In genomic region chr10:61273081-61273843, GRCm38 (mm10) we compare ENCODE assay signal across 7 mouse cellular contexts. TPM values are rescaled to one million over a fixed set of nuclear protein-coding genes. Genes with fewer than 3 reads are reported as not detected.
A peak's percentile ranks its signal among the peaks of the same experiment; 100 is the strongest.
DNase-seq lines count a peak whose midpoint lies in the region; ATAC-seq and TF ChIP-seq lines count a peak whose summit lies in the region.

Gene Adamts14, minus strand, starts transcription at chr10:61273438.

- H3K9me3 ChIP-seq in heart, postnatal 0 days (replicated peaks; ENCODE audit: control insufficient read depth, low read length) = no peaks in the 10 kb centered on the region
- no peaks in the 10 kb centered on the region for H3K9me3 ChIP-seq in limb, embryonic 14.5 days (ENCODE audit: control insufficient read depth, low read length)
- H3K9me3 ChIP-seq in neural tube, embryonic 11.5 days (ENCODE audit: control insufficient read depth, low read length) = no peaks in the 10 kb centered on the region

- peak within 1 kb of the TSS; percentile 58 for H3K9ac ChIP-seq in heart, postnatal 0 days (replicated peaks; ENCODE audit: low read depth, low read length)
- peak within 1 kb of the TSS; percentile 73 for H3K9ac ChIP-seq in limb, embryonic 14.5 days (ENCODE audit: low read depth, low read length, severe bottlenecking)
- peak within 1 kb of the TSS; percentile 61 for H3K9ac ChIP-seq in neural tube, embryonic 11.5 days (ENCODE audit: low read length)

- no peak for TF ChIP-seq EP300 in heart, postnatal 0 days (IDR thresholded peaks at IDR 0.05; ENCODE audit: low read depth)

- peak within 1 kb of the TSS; percentile 29 for H3K27ac ChIP-seq in testis, adult 2 months (ENCODE audit: control insufficient read depth, insufficient read depth, low read depth, low read length)
- peak within 1 kb of the TSS; percentile 75 for H3K27ac ChIP-seq in heart, postnatal 0 days (ENCODE audit: low read depth)
- peak within 1 kb of the TSS; percentile 63 for H3K27ac ChIP-seq in limb, embryonic 14.5 days (replicated peaks; ENCODE audit: low read depth, low read length)
- H3K27ac ChIP-seq in neural tube, embryonic 11.5 days (ENCODE audit: low read depth, low read length) = no peak within 1 kb of the TSS

- TF ChIP-seq POLR2A in testis, adult 2 months (IDR thresholded peaks at IDR 0.05; ENCODE audit: control insufficient read depth, low read depth, low read length) = no peak
- no peak for TF ChIP-seq POLR2A in limb, embryonic 14.5 days (IDR thresholded peaks at IDR 0.05; ENCODE audit: borderline replicate concordance, extremely low read depth, insufficient read depth, insufficient read length)

- H3K4me1 ChIP-seq in testis, adult 2 months (ENCODE audit: control insufficient read depth, insufficient read depth, low read length) = peaks cover 12% of the 10 kb centered on the region
- H3K4me1 ChIP-seq in heart, postnatal 0 days (ENCODE audit: control insufficient read depth, insufficient read depth) = peaks cover 8% of the 10 kb centered on the region; the same call in 1 of the 2 replicates
- peaks cover 22% of the 10 kb centered on the region; the same call in 1 of the 2 replicates for H3K4me1 ChIP-seq in limb, embryonic 14.5 days (ENCODE audit: control insufficient read depth, insufficient read depth, low read length)
- H3K4me1 ChIP-seq in neural tube, embryonic 11.5 days (ENCODE audit: control insufficient read depth, insufficient read depth, low read length) = peaks cover 8% of the 10 kb centered on the region

- peak within 1 kb of the TSS; percentile 46 for H3K4me3 ChIP-seq in testis, adult 2 months (ENCODE audit: control insufficient read depth, low read depth, low read length)
- peak within 1 kb of the TSS; percentile 52 for H3K4me3 ChIP-seq in heart, postnatal 0 days (ENCODE audit: low read depth, low read length)
- H3K4me3 ChIP-seq in limb, embryonic 14.5 days (replicated peaks; ENCODE audit: low read length) = peak within 1 kb of the TSS; percentile 57
- peak within 1 kb of the TSS; percentile 57 for H3K4me3 ChIP-seq in neural tube, embryonic 11.5 days (ENCODE audit: low read depth, low read length)

- DNase-seq in testis, postnatal 14 days (ENCODE audit: low spot score) = no peak
- DNase-seq in embryo, embryonic 11 days = peak; percentile 69
- DNase-seq in heart, postnatal 0 days (ENCODE audit: low spot score) = peak; percentile 52
- DNase-seq in limb, embryonic 14.5 days (ENCODE audit: low spot score) = no peak
- DNase-seq in neural tube, embryonic 11.5 days (ENCODE audit: low spot score) = peak; percentile 63
- DNase-seq in right cerebral cortex, postnatal 36 days (ENCODE audit: low spot score in 2 of 2) = no peak

- peak; percentile 40 for ATAC-seq in heart, postnatal 0 days (ENCODE audit: insufficient read depth, low read depth)
- ATAC-seq in limb, embryonic 14.5 days (ENCODE audit: low FRiP score, low read depth) = peak; percentile 78
- peak; percentile 55; the same call in 1 of the 2 replicates for ATAC-seq in neural tube, embryonic 11.5 days (ENCODE audit: insufficient read depth, low FRiP score, low TSS enrichment)

- H3K36me3 ChIP-seq in testis, adult 2 months (ENCODE audit: control insufficient read depth, insufficient read depth, low read length) = no peaks in the 10 kb centered on the region
- no peaks in the 10 kb centered on the region for H3K36me3 ChIP-seq in heart, postnatal 0 days (replicated peaks; ENCODE audit: control insufficient read depth, insufficient read depth, low read length)
- H3K36me3 ChIP-seq in limb, embryonic 14.5 days (ENCODE audit: control insufficient read depth, insufficient read depth, low read length) = no peaks in the 10 kb centered on the region
- no peaks in the 10 kb centered on the region for H3K36me3 ChIP-seq in neural tube, embryonic 11.5 days (ENCODE audit: control insufficient read depth, insufficient read depth, low read length)

- WGBS in heart, postnatal 0 days = 1% methylated on average over 66 of the region's 75 CpGs
- 2% methylated on average over 42 of the region's 75 CpGs for WGBS in limb, embryonic 14.5 days
- 1% methylated on average over 23 of the region's 75 CpGs for WGBS in neural tube, embryonic 11.5 days

- peak within 1 kb of the TSS; percentile 84 for H3K4me2 ChIP-seq in heart, postnatal 0 days (ENCODE audit: low read depth, low read length)
- H3K4me2 ChIP-seq in limb, embryonic 14.5 days (replicated peaks; ENCODE audit: low read depth, low read length, severe bottlenecking) = peak within 1 kb of the TSS; percentile 91
- peak within 1 kb of the TSS; percentile 90 for H3K4me2 ChIP-seq in neural tube, embryonic 11.5 days (ENCODE audit: low read depth)

- no peak for TF ChIP-seq CTCF in testis, adult 2 months (IDR thresholded peaks at IDR 0.05; ENCODE audit: control insufficient read depth, insufficient read depth, insufficient replicate concordance, low read depth, low read length)
- TF ChIP-seq CTCF in heart, postnatal 0 days (IDR thresholded peaks at IDR 0.05; ENCODE audit: low read depth) = no peak

- H3K27me3 ChIP-seq in testis, adult 2 months (ENCODE audit: control insufficient read depth, insufficient read depth, low read length) = no peaks in the 10 kb centered on the region
- no peaks in the 10 kb centered on the region; the same call in none of the 2 replicates for H3K27me3 ChIP-seq in heart, postnatal 0 days (ENCODE audit: control insufficient read depth, insufficient read depth, low read length)
- H3K27me3 ChIP-seq in limb, embryonic 14.5 days (ENCODE audit: control insufficient read depth, insufficient read depth, low read length) = no peaks in the 10 kb centered on the region
- H3K27me3 ChIP-seq in neural tube, embryonic 11.5 days (ENCODE audit: control insufficient read depth, insufficient read depth, low read length) = 0 out of 2 replicates have a peak, but pooled peaks cover 7% of the 10 kb centered on the region

RNA-seq across cellular contexts. Expression of gene Adamts14, which starts in this region (rescaled TPM):
- polyA plus RNA-seq in testis, adult 2 months (2012; rRNA removed) = 0.61 and 0.77 TPM in 2 replicates
- total RNA-seq in heart, postnatal 0 days (2014; rRNA removed; ENCODE audit: low replicate concordance) = 4.3 and 6.1 TPM in 2 replicates
- polyA plus RNA-seq in heart, postnatal 0 days (2015; fragmentation: Nextera tagmentation; extraction: Ambion mirVana) = 1.0 and 1.2 TPM in 2 replicates
- 11.1 and 13.7 TPM in 2 replicates for polyA plus RNA-seq in limb, embryonic 14.5 days (2012; rRNA removed)
- 3.5 and 5.1 TPM in 2 replicates for polyA plus RNA-seq in limb, embryonic 14.5 days (2014; fragmentation: Nextera tagmentation; extraction: Ambion mirVana)
- 0.34 and 0.70 TPM in 2 replicates for polyA plus RNA-seq in neural tube, embryonic 11.5 days (2014; fragmentation: Nextera tagmentation; extraction: Ambion mirVana)

Comparison
In these comparisons a context has a peak if more than half of its experiments do, and no peak if none do; other contexts are left out.
1. Peak in DNase-seq, ATAC-seq, H3K4me3 ChIP-seq, H3K9ac ChIP-seq and H3K4me2 ChIP-seq in neural tube, embryonic 11.5 days; RNA of the gene not detected or under 1 TPM.
2. DNase-seq: peak in embryo, embryonic 11 days (single experiment) and heart, postnatal 0 days (single experiment); none in testis, postnatal 14 days (single experiment), limb, embryonic 14.5 days (single experiment) and right cerebral cortex, postnatal 36 days (0 of 2).
3. Peak in every context shown above with its lines, with median percentiles within 50 percentile points of each other: H3K4me3 ChIP-seq, ATAC-seq, H3K4me2 ChIP-seq and H3K9ac ChIP-seq.